Mouse (Mus musculus) heart, adult 2 months (tissue): ENCODE results near the gene Tmprss11f. TPM values are rescaled to one million over a fixed set of nuclear protein-coding genes. Genes with fewer than 3 reads are reported as not detected.
A peak's percentile ranks its signal among the peaks of the same experiment; 100 is the strongest.

Experiments
- DNase-seq, 2 experiments: peaks; one replicate each; pipeline ENCODE4 v3.0.0; 2021
- H3K27ac ChIP-seq: fragments of 200-600 bp; 2 replicates; pipeline ENCODE4 v1.8.1; 2022
- H3K27me3 ChIP-seq: fragments of 200-500 bp; 2 replicates; pipeline ENCODE4 v1.6.1; 2012; ENCODE audit warnings: mild to moderate bottlenecking, low read length, inconsistent platforms, mixed read lengths; ENCODE audit not compliant: control insufficient read depth, insufficient read depth
- H3K36me3 ChIP-seq: fragments of 200-500 bp; 2 replicates; pipeline ENCODE4 v1.6.1; 2012; ENCODE audit warnings: low read length, inconsistent platforms; ENCODE audit not compliant: control insufficient read depth, insufficient read depth
- H3K4me1 ChIP-seq: fragments of 200-500 bp; 2 replicates; pipeline ENCODE4 v1.6.1; 2011; ENCODE audit warnings: low read length; ENCODE audit not compliant: control insufficient read depth, insufficient read depth
- H3K4me3 ChIP-seq: fragments of 200-600 bp; 2 replicates; pipeline ENCODE4 v1.8.1; 2022
- H3K79me2 ChIP-seq: fragments of 200-500 bp; replicated peaks from 2 replicates; pipeline ENCODE4 v1.6.1; 2012; ENCODE audit warnings: mild to moderate bottlenecking, inconsistent platforms, low read length, moderate library complexity, mixed read lengths; ENCODE audit not compliant: control insufficient read depth, insufficient read depth
- H3K9ac ChIP-seq: fragments of 200-500 bp; 2 replicates; pipeline ENCODE4 v1.6.1; 2012; ENCODE audit warnings: low read depth, mild to moderate bottlenecking, control low read depth, inconsistent platforms, low read length, mixed read lengths
- CTCF ChIP-seq: fragments of 200-600 bp; IDR thresholded peaks from 2 replicates; pipeline ENCODE4 v1.8.1; 2022; ENCODE audit warnings: antibody characterized with exemption, mild to moderate bottlenecking, moderate library complexity
- EP300 ChIP-seq: fragments of 200-500 bp; IDR thresholded peaks from 2 replicates; pipeline ENCODE4 v1.6.1; 2011; ENCODE audit warnings: low read depth, low read length, control low read depth; ENCODE audit not compliant: insufficient read depth
- POLR2A ChIP-seq: fragments of 200-500 bp; IDR thresholded peaks from 2 replicates; pipeline ENCODE4 v1.6.1; 2011; ENCODE audit warnings: mild to moderate bottlenecking, low read depth, low read length, control low read depth; ENCODE audit not compliant: insufficient read depth
- WGBS: fragments of 180-500 bp; shearing (Covaris S2); methylation state at CpG from one replicate; pipeline ENCODE4 v1.1.7; 2018; 5-methylcytosine and 5-hydroxymethylcytosine counted together
- intact Hi-C: fragments of 180-260 bp; cut with DNase I; formaldehyde crosslinking; loops from one replicate; pipeline ENCODE4 v1.15.1; 2025
- polyA plus RNA-seq: library from polyadenylated mRNA; depleted of rRNA; stranded (reverse); fragments of >200 nt; gene quantifications from 2 replicates; pipeline ENCODE4 v1.2.3, GENCODE M21; 2012; rRNA removed
- total RNA-seq, 2 experiments: library from RNA; stranded (reverse); gene quantifications; 2 replicates each; pipeline ENCODE4 v1.2.3; 2021

Tmprss11f gene
- total and polyA plus RNA-seq, 3 experiments, result not detected

GRCm38 (mm10) chr5:86511538-86511937, 120.7 kb downstream of the Tmprss11f start:
- H3K9ac ChIP-seq, result no peak overlapping the region
- H3K4me1 ChIP-seq, result no peaks in the 10 kb centered on the region
- no peak for DNase-seq
- H3K27me3 ChIP-seq, result no peaks in the 10 kb centered on the region
- H3K4me3 ChIP-seq, result no peak overlapping the region
- no peaks in the 10 kb centered on the region for H3K79me2 ChIP-seq
- 69% methylated on average over 5 of the region's 5 CpGs for WGBS
- H3K36me3 ChIP-seq, result no peaks in the 10 kb centered on the region
- intact Hi-C loops, result no loop called here
- H3K27ac ChIP-seq, result no peak overlapping the region
- TF ChIP-seq CTCF (no peak), POLR2A (no peak), EP300 (no peak)

DNA sequence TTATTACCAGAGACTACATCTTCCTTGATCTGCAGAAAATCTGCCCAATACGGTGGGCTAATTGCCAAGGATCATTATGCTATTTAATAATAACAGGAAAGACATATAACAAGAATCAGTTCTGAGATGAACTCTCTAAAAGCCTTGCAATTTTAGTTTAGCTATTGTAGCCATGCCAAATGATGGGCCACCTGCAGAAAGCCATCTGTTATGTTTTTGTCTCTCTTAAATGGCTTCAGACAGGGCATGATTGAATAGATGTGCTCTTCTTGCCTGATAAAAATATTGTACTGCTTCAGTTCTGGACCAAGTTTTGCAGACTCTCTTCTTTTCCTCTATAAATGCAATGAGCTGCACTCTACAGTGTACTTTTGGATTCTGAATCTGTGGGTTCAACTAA, 138.8 kb downstream of the Tmprss11f start:
- intact Hi-C loops, result no loop called here
- TF ChIP-seq POLR2A, result no peak
- TF ChIP-seq EP300, result no peak
- no peak for TF ChIP-seq CTCF

GRCm38 (mm10) chr5:86482562-86482961, 149.7 kb downstream of the Tmprss11f start:
- no peaks in the 10 kb centered on the region for H3K79me2 ChIP-seq
- intact Hi-C loops, result no loop called here
- H3K27ac ChIP-seq, result no peak overlapping the region
- H3K4me1 ChIP-seq, result no peaks in the 10 kb centered on the region
- DNase-seq, result no peak
- no peaks in the 10 kb centered on the region for H3K36me3 ChIP-seq
- no peaks in the 10 kb centered on the region for H3K27me3 ChIP-seq
- peak; percentile 29 for TF ChIP-seq CTCF
- no peak for TF ChIP-seq POLR2A
- no peak for TF ChIP-seq EP300
- H3K4me3 ChIP-seq, result no peak overlapping the region
- no peak overlapping the region for H3K9ac ChIP-seq
- 54% methylated on average over 2 of the region's 2 CpGs for WGBS

More for the DNA sequence above, 138.8 kb downstream of the Tmprss11f start:
- Histone ChIP-seq H3K79me2 (no peaks in the 10 kb centered on the region), H3K27me3 (no peaks in the 10 kb centered on the region), H3K4me3 (no peak overlapping the region), H3K4me1 (no peaks in the 10 kb centered on the region), H3K27ac (no peak overlapping the region), H3K36me3 (no peaks in the 10 kb centered on the region), H3K9ac (no peak overlapping the region)
- 55% methylated on average over 1 of the region's 1 CpGs for WGBS
- no peak for DNase-seq

GRCm38 (mm10) chr5:86482031-86482430, 150.2 kb downstream of the Tmprss11f start:
- no peaks in the 10 kb centered on the region for H3K4me1 ChIP-seq
- no peak overlapping the region for H3K9ac ChIP-seq
- no peaks in the 10 kb centered on the region for H3K27me3 ChIP-seq
- H3K36me3 ChIP-seq, result no peaks in the 10 kb centered on the region
- WGBS, result 58% methylated on average over 1 of the region's 1 CpGs
- H3K79me2 ChIP-seq, result no peaks in the 10 kb centered on the region
- intact Hi-C loops, result no loop called here
- no peak overlapping the region for H3K27ac ChIP-seq
- no peak overlapping the region for H3K4me3 ChIP-seq
- DNase-seq, result no peak
- no peak for TF ChIP-seq POLR2A
- no peak for TF ChIP-seq EP300
- no peak for TF ChIP-seq CTCF

GRCm38 (mm10) chr5:86473859-86474258, 158.4 kb downstream of the Tmprss11f start:
- H3K79me2 ChIP-seq, result no peaks in the 10 kb centered on the region
- no peaks in the 10 kb centered on the region for H3K27me3 ChIP-seq
- intact Hi-C loops, result no loop called here
- 73% methylated on average over 9 of the region's 9 CpGs for WGBS
- H3K36me3 ChIP-seq, result no peaks in the 10 kb centered on the region
- no peak overlapping the region for H3K9ac ChIP-seq
- TF ChIP-seq POLR2A, result no peak
- no peak for TF ChIP-seq EP300
- no peak for DNase-seq
- H3K27ac ChIP-seq, result no peak overlapping the region
- H3K4me1 ChIP-seq, result no peaks in the 10 kb centered on the region
- H3K4me3 ChIP-seq, result no peak overlapping the region

Other genes starting within 250 kb of the Tmprss11f start
- gene Tmprss11a, start 163.4 kb downstream of the Tmprss11f start, total RNA-seq, result not detected
- not detected in 2 replicates for gene Tmprss11a, start 163.4 kb downstream of the Tmprss11f start, polyA plus RNA-seq
- not detected for gene Tmprss11g, start 113.8 kb downstream of the Tmprss11f start, total RNA-seq
- not detected in 2 replicates for gene Tmprss11g, start 113.8 kb downstream of the Tmprss11f start, polyA plus RNA-seq
- not detected for gene Tmprss11b, start 43.9 kb upstream of the Tmprss11f start, total RNA-seq
- gene Tmprss11b, start 43.9 kb upstream of the Tmprss11f start, polyA plus RNA-seq, result not detected in 2 replicates
- not detected for gene Tmprss11e, start 113.4 kb upstream of the Tmprss11f start, total RNA-seq
- gene Tmprss11e, start 113.4 kb upstream of the Tmprss11f start, polyA plus RNA-seq, result 0.02 TPM in 1 of 2 replicates, not detected in the other
- gene Ythdc1, start 171.8 kb upstream of the Tmprss11f start, total RNA-seq, result 10 to 100 TPM; 28.1 to 30.3 TPM
- 11.7 and 19.2 TPM in 2 replicates for gene Ythdc1, start 171.8 kb upstream of the Tmprss11f start, polyA plus RNA-seq